Mouse (Mus musculus) embryonic facial prominence, embryonic 13.5 days (tissue): ENCODE measurements at regions not wholly inside any gene's neighbourhood (a gene's known extent, or its start where the extent isn't known, plus 50 kb on each side); places are given as distances from the start of the nearest gene placed in this dataset.

Experiments used
- ATAC-seq: fragments of 200-750 bp; cut with Nextera tagmentation; 2 replicates; pipeline ENCODE4 v1.8.0; 2017; ENCODE audit warnings: low read depth; ENCODE audit not compliant: insufficient number of reproducible peaks, insufficient read depth, low FRiP score, low TSS enrichment
- H3K27ac ChIP-seq: fragments of 300-500 bp; sonication (generic); 2 replicates; pipeline ENCODE4 v1.5.1; 2015; ENCODE audit warnings: moderate library complexity, mild to moderate bottlenecking, inconsistent platforms
- H3K27me3 ChIP-seq: fragments of 300-500 bp; sonication (generic); 2 replicates; pipeline ENCODE4 v1.6.1; 2015; ENCODE audit warnings: mild to moderate bottlenecking, inconsistent platforms
- H3K36me3 ChIP-seq: fragments of 300-500 bp; sonication (generic); 2 replicates; pipeline ENCODE4 v1.6.1; 2015; ENCODE audit warnings: mild to moderate bottlenecking, inconsistent platforms
- H3K4me1 ChIP-seq: fragments of 300-500 bp; sonication (generic); 2 replicates; pipeline ENCODE4 v1.6.1; 2015; ENCODE audit warnings: inconsistent platforms
- H3K4me2 ChIP-seq: fragments of 300-500 bp; sonication (generic); 2 replicates; pipeline ENCODE4 v1.6.1; 2015; ENCODE audit warnings: moderate library complexity, mild to moderate bottlenecking, inconsistent platforms
- H3K4me3 ChIP-seq: fragments of 300-500 bp; sonication (generic); 2 replicates; pipeline ENCODE4 v1.5.1; 2015; ENCODE audit warnings: mild to moderate bottlenecking, inconsistent platforms
- H3K9ac ChIP-seq: fragments of 300-500 bp; sonication (generic); 2 replicates; pipeline ENCODE4 v1.6.1; 2015; ENCODE audit warnings: mild to moderate bottlenecking, inconsistent platforms
- H3K9me3 ChIP-seq: fragments of 300-500 bp; sonication (generic); 2 replicates; pipeline ENCODE4 v1.6.1; 2016; ENCODE audit warnings: inconsistent platforms
- WGBS: fragments of 180-500 bp; shearing (Covaris S2); methylation state at CpG from one replicate; pipeline ENCODE4 v1.1.7; 2015; ENCODE audit warnings: mixed read lengths; 5-methylcytosine and 5-hydroxymethylcytosine counted together

DNA sequence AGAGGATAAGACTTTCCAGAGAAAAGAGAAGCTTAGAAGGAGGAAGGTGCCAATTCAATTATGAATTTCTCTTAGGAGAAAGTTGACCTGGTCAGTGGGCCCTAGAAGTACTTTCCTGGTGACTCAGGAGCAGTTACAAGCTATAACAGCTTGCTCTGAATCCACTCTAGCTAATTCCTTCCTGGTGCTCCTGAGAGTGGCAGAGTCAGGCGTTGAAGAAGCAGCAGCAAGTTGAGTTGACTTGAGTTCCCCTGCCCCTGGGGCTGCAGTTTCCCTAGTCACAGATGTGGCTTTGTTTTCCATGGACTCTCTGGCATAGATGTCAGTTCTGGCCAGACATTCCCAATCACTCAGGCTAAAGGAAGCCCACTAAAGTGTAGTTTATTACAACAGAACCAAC is 85.9 kb downstream of the Osr1 start:
- no peak for ATAC-seq
- Histone ChIP-seq H3K9me3 (no peaks in the 10 kb centered on the region), H3K9ac (no peak overlapping the region), H3K27ac (no peak overlapping the region), H3K4me2 (no peak overlapping the region), H3K4me1 (no peaks in the 10 kb centered on the region), H3K27me3 (no peaks in the 10 kb centered on the region), H3K36me3 (no peaks in the 10 kb centered on the region), H3K4me3 (no peak overlapping the region)
- WGBS: 17% methylated on average over 1 of the region's 1 CpGs

DNA sequence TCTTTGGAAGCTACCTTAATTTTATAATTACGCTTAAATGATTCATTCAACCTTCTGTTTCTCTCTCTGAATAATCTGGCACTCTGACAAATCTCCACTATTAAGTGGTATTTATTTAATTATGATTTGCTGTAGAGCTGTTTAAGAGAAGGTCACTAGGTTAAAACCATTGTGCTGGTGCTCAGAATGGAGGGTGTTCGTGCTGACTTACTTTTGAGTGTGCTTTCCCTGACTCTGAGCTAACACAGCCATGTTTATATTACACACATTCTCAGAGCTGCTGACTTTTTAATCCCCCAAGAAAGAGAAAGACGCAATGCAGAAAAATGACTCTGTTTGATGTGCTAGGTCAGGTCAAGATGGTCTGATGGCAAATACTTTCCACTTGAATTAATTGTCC is 86.4 kb downstream of the Osr1 start:
- no peak overlapping the region for H3K4me3 ChIP-seq
- no peaks in the 10 kb centered on the region for H3K4me1 ChIP-seq
- no peaks in the 10 kb centered on the region for H3K36me3 ChIP-seq
- no peaks in the 10 kb centered on the region for H3K27me3 ChIP-seq
- H3K9ac ChIP-seq: no peak overlapping the region
- H3K4me2 ChIP-seq: no peak overlapping the region
- no peak overlapping the region for H3K27ac ChIP-seq
- H3K9me3 ChIP-seq: no peaks in the 10 kb centered on the region
- ATAC-seq: no peak
- 45% methylated on average over 3 of the region's 3 CpGs for WGBS

DNA sequence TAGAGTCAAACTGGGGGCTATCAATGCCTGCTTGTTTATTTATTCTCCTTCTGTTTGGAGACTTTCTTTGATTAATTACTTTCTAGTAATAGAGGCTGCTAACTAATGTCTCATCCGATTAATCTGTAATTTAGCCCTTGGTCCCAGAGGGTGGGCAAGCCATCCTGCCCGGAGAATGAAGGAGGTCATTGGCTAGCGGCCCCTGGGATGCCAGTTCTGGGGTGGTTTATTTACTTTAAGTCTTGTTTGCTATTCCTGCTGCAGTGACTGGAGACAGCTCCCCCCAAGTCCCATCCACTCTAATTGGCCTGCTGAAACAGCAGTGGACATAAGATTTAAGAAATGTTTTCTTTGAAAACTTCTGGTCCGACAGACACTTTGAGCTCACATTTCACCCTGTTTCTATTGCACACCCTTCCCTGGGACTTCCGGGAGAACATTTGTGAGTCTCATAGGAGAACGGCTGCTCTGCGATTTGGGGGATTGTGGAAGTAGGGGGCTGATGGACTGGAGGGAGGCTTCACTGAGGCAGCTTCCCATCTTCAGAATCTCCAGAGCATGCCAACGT is 87.4 kb downstream of the Osr1 start:
- Histone ChIP-seq H3K4me3 (no peak overlapping the region), H3K27ac (no peak overlapping the region), H3K27me3 (no peaks in the 10 kb centered on the region), H3K9ac (no peak overlapping the region), H3K4me1 (no peaks in the 10 kb centered on the region), H3K9me3 (no peaks in the 10 kb centered on the region), H3K36me3 (no peaks in the 10 kb centered on the region), H3K4me2 (no peak overlapping the region)
- no peak for ATAC-seq
- 46% methylated on average over 8 of the region's 8 CpGs for WGBS

DNA sequence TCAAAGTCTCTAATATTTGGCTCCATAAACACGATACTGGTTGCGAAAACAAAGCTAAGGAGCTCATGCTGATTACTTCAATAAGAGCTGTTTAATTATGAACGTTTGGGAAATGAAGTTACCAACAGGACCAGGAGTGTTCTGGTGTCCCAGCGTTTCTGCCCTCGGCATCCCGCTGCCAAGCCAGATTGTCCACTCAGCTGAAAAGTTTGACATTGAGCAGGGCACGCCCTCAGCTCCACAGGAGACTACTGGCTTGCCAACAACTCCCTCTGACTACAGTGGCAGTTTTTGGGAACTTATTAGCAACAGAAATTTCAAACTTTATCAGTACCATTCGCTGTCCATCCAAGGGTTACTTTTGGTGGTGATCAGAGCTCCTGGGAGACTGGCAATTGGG is 87.9 kb downstream of the Osr1 start:
- Histone ChIP-seq H3K4me3 (no peak overlapping the region), H3K4me2 (no peak overlapping the region), H3K9ac (no peak overlapping the region), H3K27me3 (no peaks in the 10 kb centered on the region), H3K27ac (no peak overlapping the region), H3K36me3 (no peaks in the 10 kb centered on the region), H3K4me1 (no peaks in the 10 kb centered on the region), H3K9me3 (no peaks in the 10 kb centered on the region)
- WGBS: 71% methylated on average over 8 of the region's 8 CpGs
- ATAC-seq: no peak

DNA sequence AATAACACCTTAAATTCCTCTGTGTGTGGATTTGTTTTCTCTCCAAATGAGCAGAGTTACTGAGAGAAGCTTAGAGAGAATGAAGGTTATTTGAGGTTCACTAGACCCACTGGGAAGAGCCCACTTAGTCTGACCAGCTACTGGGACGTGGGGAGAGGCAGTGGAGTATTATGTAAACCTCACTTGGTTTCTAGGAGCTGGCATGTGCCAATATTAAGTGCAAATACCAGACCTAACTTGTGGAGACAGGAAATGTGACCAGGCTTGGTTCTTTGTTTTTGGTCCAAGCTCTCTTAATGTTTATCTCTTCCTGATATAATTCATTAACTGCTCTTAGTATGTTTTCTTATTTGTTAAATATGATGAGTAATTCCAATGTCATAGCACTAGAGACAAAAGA is 90.4 kb downstream of the Osr1 start:
- no peak for ATAC-seq
- Histone ChIP-seq H3K27me3 (no peaks in the 10 kb centered on the region), H3K9me3 (no peaks in the 10 kb centered on the region), H3K27ac (no peak overlapping the region), H3K4me2 (no peak overlapping the region), H3K4me1 (no peaks in the 10 kb centered on the region), H3K36me3 (no peaks in the 10 kb centered on the region), H3K9ac (no peak overlapping the region), H3K4me3 (no peak overlapping the region)
- WGBS: 59% methylated on average over 1 of the region's 1 CpGs

DNA sequence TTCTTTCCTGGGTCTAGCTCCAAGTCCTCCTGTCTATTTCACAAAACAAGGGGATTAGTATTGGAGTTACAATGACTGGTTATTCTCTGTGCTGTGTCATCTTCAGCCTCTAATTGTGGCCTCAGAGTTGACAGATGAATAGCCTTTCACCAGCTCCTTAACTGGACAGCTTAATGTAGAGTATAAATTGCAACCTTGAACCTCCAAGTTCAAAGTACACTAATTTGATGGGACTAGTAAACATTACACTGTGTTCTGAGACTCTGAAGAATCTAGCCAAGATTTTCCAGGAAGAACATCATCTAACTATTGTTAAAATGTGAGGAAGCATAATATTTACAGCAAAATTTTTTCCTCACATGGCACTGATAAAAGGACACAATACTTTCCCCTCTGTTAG is 118.9 kb downstream of the Osr1 start:
- Histone ChIP-seq H3K9me3 (no peaks in the 10 kb centered on the region), H3K36me3 (no peaks in the 10 kb centered on the region), H3K4me2 (no peak overlapping the region), H3K9ac (no peak overlapping the region), H3K27me3 (no peaks in the 10 kb centered on the region), H3K4me3 (no peak overlapping the region), H3K27ac (no peak overlapping the region), H3K4me1 (no peaks in the 10 kb centered on the region)
- no peak for ATAC-seq

DNA sequence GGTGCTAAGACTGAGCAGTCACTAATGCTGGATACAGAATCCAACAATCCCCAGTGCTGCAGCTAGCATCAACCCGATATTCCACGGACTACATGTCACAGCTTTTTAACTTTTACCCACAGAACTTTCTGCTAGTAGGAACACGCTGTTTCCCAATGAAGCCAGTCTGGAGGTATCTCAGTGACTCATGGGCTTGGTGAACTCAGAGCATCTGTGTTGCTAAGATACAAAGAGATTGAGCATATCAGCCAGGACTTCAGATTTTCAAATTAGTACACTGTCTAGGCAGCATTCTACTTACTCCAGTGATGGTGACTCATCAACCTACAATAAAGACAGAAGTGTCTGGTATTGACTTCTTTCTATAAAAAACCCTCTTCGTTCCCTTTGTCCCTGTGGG is 119.6 kb downstream of the Osr1 start:
- 88% methylated on average over 4 of the region's 4 CpGs for WGBS
- no peaks in the 10 kb centered on the region for H3K27me3 ChIP-seq
- H3K4me2 ChIP-seq: no peak overlapping the region
- no peak overlapping the region for H3K9ac ChIP-seq
- H3K9me3 ChIP-seq: no peaks in the 10 kb centered on the region
- no peak overlapping the region for H3K4me3 ChIP-seq
- H3K4me1 ChIP-seq: no peaks in the 10 kb centered on the region
- no peak for ATAC-seq
- H3K27ac ChIP-seq: no peak overlapping the region
- H3K36me3 ChIP-seq: no peaks in the 10 kb centered on the region

DNA sequence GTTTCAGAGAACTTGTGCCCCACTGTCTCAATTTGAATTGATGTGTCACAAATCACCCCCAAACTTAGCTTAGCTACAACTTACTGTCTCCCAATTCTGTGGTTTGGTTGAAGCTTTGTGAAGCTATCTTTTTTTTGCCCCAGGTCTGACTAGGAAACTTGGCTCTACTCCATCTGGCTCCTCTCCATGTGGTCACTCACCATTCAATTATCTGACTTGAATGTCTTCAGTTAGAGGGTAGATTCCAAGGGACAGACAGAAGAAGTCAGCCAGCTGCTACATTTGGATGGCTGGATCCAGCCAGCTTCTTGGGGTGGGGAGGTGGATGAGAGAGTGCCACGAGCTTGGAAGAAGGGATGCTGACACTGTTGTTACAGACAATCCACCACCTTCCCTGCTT is 163.0 kb downstream of the Osr1 start:
- no peak overlapping the region for H3K4me3 ChIP-seq
- H3K9me3 ChIP-seq: no peaks in the 10 kb centered on the region
- H3K36me3 ChIP-seq: no peaks in the 10 kb centered on the region
- no peak overlapping the region for H3K27ac ChIP-seq
- 81% methylated on average over 1 of the region's 1 CpGs for WGBS
- H3K9ac ChIP-seq: no peak overlapping the region
- no peaks in the 10 kb centered on the region for H3K4me1 ChIP-seq
- H3K27me3 ChIP-seq: no peaks in the 10 kb centered on the region
- no peak overlapping the region for H3K4me2 ChIP-seq
- ATAC-seq: no peak

DNA sequence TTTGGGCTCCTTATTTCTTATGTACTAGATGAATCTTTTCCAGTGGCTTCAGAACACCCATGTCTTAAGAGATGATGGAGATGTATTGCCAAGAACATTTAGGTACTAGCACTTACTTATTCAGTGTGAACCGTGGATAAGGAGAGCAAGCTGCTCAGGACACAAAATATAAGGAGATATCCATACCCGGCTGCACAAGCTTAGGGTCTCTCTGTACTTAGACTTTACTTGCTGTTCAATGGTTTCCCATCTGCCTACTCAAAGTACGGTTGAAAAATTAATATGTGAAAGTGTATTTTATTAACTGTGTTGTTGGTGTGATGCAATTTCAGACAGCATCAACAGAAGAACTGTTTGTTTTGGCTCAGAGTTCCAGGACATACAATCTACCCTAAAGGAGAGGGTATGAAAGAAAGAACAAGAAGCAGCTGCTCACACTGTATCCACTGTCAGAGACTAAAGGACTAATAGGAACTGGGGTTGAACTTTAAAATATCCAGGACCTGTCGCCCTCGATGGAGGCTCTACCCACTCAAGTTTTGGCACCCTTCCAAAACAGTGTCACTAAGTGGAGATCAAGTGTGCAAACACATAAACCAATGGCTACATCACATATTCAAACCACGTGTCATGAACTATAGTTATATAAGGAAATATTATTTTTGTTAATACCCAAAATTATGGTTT is 174.9 kb downstream of the Osr1 start:
- no peak for ATAC-seq
- H3K27me3 ChIP-seq: no peaks in the 10 kb centered on the region
- H3K4me2 ChIP-seq: no peak overlapping the region
- no peak overlapping the region for H3K9ac ChIP-seq
- no peaks in the 10 kb centered on the region for H3K36me3 ChIP-seq
- H3K4me3 ChIP-seq: no peak overlapping the region
- no peaks in the 10 kb centered on the region; the same call in 1 of the 2 replicates for H3K4me1 ChIP-seq
- no peak overlapping the region for H3K27ac ChIP-seq
- H3K9me3 ChIP-seq: no peaks in the 10 kb centered on the region
- WGBS: 56% methylated on average over 6 of the region's 6 CpGs

DNA sequence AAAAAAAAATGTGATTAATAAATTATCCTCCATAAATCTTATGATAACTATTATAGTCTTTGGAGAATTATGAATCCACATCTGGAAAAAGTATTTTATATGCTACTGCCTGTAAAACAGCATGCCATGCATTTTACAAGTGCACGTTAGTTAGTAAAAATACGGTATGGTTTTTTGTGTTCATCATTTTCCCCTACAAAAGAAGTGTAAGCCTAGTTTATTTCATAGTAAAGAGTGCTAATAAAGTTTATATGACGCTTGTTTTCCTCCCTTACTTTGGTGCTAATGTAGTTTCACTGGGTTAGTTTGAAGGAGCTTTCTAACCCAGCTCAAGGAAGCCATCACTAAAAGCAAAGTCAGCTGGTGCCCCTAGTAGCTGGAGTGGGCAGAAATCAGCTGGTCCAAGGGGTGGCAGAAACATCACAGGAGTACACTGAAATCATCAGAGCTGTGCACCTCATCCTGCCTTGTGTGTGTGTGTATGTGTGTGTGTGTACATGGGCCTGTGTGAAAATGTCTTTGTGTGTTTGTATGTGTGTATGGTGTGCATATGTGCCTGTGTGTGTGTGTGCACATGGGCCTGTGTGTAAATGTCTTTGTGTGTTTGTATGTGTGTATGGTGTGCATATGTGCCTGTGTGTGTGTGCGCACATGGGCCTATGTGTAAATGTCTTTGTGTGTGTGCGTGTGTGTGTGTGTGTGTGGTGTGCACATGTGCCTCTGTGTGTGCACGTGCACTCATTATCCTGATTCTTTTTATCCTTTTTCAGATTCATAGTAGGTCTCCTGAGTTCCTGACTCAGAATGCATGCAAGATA is 181.6 kb downstream of the Osr1 start:
- Histone ChIP-seq H3K4me1 (peaks cover 18% of the 10 kb centered on the region), H3K9me3 (no peaks in the 10 kb centered on the region), H3K27ac (no peak overlapping the region), H3K36me3 (no peaks in the 10 kb centered on the region), H3K4me2 (no peak overlapping the region), H3K27me3 (no peaks in the 10 kb centered on the region), H3K4me3 (no peak overlapping the region), H3K9ac (no peak overlapping the region)
- no peak for ATAC-seq
- 63% methylated on average over 6 of the region's 6 CpGs for WGBS

DNA sequence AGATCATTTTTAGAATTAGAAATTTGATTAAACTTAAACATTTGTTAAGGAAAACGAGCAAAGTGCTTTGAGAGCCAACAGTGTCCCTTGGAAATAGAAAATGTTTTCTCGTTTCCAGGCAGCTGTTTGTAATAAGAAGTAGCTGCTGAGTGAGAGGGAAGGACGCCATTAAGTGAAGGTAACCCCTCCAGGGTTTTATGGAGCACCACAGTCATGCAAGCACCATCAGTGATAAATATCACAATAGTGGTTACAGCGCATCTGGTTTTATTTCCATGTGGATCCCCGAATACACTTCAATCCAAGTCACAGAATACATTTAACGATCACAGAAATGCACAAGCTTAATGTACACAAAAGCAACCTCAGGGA is 182.1 kb downstream of the Osr1 start:
- 27% methylated on average over 6 of the region's 6 CpGs for WGBS
- H3K27ac ChIP-seq: 0 out of 2 replicates have a peak overlapping the region, but pooled peaks have one; percentile 22
- H3K27me3 ChIP-seq: no peaks in the 10 kb centered on the region
- no peak for ATAC-seq
- no peaks in the 10 kb centered on the region for H3K36me3 ChIP-seq
- H3K9me3 ChIP-seq: no peaks in the 10 kb centered on the region
- no peak overlapping the region for H3K4me3 ChIP-seq
- no peak overlapping the region for H3K9ac ChIP-seq
- peaks cover 18% of the 10 kb centered on the region for H3K4me1 ChIP-seq
- no peak overlapping the region for H3K4me2 ChIP-seq

DNA sequence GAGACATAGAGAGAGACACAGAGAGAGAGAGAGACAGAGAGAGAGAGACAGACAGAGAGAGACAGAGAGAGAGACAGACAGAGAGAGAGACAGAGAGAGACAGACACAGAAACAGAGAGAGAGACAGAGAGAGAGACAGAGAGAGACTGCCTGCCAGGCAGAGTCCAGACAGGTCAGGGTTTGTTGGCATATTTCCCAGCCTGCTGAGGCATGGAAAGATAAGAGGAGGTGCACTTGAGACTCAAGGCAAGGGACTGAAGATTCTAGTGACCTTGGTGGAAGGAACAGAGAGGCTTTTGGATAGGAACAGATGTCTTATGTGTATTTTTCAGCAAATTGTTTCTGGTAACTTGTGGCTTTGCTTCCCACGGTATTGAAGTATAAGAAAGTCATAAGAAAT is 186.5 kb downstream of the Osr1 start:
- 34% methylated on average over 1 of the region's 1 CpGs for WGBS

More for the DNA sequence above, 186.5 kb downstream of the Osr1 start:
- no peaks in the 10 kb centered on the region for H3K9me3 ChIP-seq
- no peak overlapping the region for H3K4me2 ChIP-seq
- H3K36me3 ChIP-seq: no peaks in the 10 kb centered on the region
- H3K27me3 ChIP-seq: no peaks in the 10 kb centered on the region
- no peak overlapping the region for H3K9ac ChIP-seq
- no peak overlapping the region for H3K4me3 ChIP-seq
- H3K27ac ChIP-seq: no peak overlapping the region
- no peak for ATAC-seq
- peaks cover 17% of the 10 kb centered on the region for H3K4me1 ChIP-seq
